Mouse (Mus musculus) inflammation-experienced regulatory T-cells, adult 6 months (primary cell): Measurements from ENCODE around the gene Adgrl3. TPM values are rescaled to one million over a fixed set of nuclear protein-coding genes. Genes with fewer than 3 reads are reported as not detected.

Experiments
- ATAC-seq: one replicate; pipeline ENCODE4 v1.8.0; 2017
- polyA plus RNA-seq, 3 experiments: library from polyadenylated mRNA; unstranded; fragments of 100-300 nt; shearing (Covaris generic); gene quantifications; one replicate each; pipeline ENCODE4 v1.2.1; 2017

The Adgrl3 gene
- polyA plus RNA-seq, 3 experiments from 2014 or later: 0.96 TPM; not detected in 2

- ATAC-seq: no peak
Observed at GRCm38 (mm10) chr5:81269689-81270088, 249.8 kb downstream of the Adgrl3 start.

DNA sequence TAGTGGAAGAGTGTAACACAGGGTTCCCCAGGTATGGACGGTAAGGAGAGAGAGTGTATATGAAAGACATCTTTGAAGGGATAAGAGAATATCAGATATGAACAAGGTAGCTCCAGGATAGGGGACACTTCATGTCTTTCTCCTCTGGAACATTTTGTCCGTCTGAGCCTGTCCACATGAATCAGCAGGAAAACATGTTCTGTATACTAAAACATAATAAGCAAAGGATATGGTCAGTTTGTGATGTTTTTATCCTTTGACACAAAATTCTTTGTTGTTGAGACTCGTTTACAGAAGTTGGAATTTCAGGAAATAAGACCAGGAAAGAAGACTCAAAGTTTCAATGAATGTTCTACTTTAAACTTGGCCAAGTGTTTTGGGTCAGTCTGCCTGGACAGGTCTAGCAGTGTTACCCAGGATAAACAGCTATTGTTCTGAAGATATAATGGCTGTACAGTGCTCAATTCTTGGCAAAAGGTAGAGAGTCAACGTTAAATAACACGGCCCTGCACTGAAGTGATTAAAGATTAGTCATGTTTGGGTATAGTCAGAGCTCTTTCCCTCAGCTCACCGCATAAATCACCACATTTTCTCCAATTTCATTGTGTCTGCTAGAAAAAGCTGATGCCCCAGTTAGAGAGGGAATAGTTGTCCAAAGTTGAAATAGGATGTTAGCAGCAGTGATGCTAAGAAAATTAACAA, 255.6 kb downstream of the Adgrl3 start:
- ATAC-seq: no peak

DNA sequence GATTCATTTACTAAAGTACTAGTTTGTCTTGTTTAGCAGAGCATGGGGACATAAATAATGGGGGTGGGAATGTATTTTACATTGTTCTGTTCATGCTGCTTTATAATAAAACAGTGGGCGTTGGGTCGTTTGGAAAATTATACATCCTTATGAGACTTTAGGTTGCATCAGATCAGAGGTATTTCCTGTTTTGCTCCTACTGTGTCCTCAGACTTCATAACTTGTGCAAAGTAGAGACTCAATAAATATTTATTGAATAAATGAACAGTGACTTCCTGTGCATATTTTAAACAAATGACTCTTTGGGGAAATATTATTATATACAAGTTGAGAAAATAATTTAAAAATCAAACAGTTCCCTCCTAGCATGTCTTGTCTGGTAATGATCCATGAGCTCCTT, 259.3 kb downstream of the Adgrl3 start:
- no peak for ATAC-seq

GRCm38 (mm10) chr5:81285643-81286042, 265.7 kb downstream of the Adgrl3 start:
- no peak for ATAC-seq

- ATAC-seq: no peak
Observed at GRCm38 (mm10) chr5:81301874-81302273, 281.9 kb downstream of the Adgrl3 start.

GRCm38 (mm10) chr5:81317406-81318112, 297.6 kb downstream of the Adgrl3 start:
- no peak for ATAC-seq

DNA sequence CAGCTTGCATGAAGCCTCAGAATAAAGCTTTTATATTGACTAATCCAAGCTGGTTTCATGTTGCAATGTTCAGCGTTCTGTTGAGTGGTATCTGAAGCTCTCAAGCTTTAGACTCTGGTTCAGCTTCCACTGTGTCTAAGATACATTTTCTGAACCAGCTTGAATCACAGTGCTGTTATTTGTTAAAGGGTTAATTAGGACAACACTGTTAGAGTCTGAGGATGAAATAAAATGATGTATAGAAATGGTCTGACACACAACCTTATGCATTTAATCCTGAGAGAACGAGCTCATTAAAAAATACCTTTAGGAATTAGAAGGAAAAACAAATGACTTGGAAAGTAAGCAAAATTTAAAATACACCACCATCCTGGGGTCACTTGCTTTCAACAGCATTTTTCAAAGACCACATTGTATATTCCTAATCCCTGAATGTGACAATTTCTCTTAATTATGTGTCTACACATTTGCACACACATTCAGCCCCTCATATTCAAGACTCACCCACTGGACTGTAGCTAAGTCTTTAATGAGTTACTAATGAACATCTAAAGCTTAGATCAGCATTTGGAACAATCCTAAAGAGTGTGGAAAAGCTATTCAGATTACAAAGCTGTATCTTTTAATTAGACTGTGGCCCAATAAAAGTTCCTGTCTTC, 301.5 kb downstream of the Adgrl3 start:
- no peak for ATAC-seq

DNA sequence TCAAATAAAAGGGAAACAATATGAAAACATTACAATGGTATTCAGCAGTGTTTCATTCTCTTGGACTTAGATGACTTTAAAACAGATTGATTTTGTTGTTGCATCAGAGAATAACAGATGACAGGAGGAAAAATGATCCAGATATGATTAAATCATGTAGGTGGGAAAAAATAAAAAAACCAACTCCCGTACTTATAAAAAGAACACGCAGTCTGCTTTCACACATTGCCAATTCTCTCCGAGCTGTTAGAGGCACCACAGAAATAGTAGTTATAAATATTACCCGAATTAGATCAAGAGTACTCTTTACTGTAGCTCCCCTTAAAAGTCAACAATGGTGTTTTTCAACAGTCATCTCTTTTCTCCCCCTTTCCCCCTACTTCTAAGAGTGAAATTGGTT, 302.1 kb downstream of the Adgrl3 start:
- ATAC-seq: no peak

- ATAC-seq: no peak
Observed at GRCm38 (mm10) chr5:81326916-81327315, 307.0 kb downstream of the Adgrl3 start.

DNA sequence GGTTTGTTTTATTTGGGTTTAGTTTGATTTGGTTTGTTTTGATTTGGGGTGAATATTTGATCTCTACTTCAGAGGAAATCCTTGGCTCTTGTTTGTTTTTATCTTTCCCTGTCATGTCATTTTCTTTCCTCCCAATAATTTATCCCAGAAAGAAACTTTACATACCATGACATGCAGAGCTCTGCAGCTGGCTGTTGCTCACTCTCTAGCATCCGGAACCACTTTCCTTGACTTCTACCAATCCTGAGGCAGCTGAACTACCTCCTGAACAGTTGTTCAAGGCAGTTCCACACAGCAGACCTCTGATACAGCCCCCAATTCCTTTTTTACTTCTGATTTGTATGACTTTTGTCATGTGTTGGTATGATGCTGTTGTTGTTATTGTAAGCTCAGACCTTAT, 307.5 kb downstream of the Adgrl3 start:
- ATAC-seq: no peak

GRCm38 (mm10) chr5:81329571-81329971, 309.6 kb downstream of the Adgrl3 start:
- ATAC-seq: no peak

- no peak for ATAC-seq
Observed at GRCm38 (mm10) chr5:81344330-81344729, 324.4 kb downstream of the Adgrl3 start.

DNA sequence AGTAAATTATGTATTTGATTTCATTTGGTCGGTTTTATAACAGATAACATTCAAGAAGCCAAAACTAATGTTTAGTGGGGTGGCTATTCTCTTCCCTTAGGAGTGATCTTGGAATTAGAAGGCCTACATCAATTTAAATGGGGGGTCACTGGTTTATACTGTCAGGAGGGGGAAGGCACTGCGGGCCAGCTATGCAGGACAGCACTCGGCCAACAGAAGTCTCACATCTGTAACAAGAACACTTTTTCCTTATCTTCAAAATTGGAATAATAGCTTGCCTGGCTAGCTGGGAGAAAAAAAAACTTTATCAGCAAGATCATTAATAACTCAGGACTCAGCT, 325.1 kb downstream of the Adgrl3 start:
- no peak for ATAC-seq

DNA sequence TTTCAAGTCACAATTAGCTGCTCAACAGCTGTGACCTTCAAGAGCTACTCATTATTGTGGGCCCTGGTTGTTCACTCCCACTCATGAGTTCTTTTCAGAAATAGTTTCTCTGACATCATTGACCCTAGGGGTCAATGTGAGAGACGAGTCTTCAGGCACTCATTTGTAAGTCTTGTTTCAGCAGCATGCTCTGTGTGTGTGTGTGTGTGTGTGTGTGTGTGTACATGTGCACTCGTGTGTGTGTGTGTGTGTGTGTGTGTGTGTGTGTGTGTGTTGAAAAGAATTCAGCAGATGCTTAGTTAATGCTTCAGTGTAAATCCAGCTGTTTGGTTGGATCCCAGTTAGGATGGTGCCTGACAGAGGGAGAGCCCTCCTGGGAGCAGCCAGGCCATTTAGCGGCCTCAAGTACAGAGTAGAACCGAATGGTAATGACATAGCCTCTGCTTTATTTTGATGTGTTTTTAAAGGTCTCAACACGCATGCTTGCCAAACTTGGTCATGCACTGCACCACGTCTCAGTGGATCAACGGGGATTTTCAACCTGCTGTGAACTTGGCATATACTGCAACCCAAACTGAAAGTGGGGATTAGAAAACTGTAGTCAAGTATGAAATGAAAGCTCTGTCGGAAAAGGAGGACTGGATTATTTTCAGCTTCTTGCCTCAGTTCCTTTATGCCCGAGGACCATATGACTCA, 325.6 kb downstream of the Adgrl3 start:
- no peak for ATAC-seq

DNA sequence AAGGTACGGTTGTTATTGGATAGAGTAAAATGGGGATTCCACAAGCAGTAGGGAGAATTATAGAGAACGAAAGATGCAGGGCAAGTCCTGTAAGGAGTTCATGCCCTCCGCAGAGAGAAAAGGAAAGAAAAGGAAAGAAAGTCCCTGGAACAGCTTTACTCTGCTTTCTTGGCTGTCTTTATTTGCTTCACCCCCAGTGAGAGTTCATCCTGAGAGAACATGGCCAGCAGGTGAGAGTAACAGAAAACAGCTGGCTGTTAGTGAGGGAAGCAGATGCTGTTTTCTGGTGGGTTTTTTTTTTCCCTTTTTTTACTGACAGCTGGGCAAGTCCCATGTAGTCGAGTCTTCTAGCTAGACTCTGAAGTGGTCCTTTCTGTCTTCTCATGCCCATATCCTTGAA, 327.6 kb downstream of the Adgrl3 start:
- ATAC-seq: no peak

- ATAC-seq: no peak
Observed at GRCm38 (mm10) chr5:81359560-81359959, 339.6 kb downstream of the Adgrl3 start.

DNA sequence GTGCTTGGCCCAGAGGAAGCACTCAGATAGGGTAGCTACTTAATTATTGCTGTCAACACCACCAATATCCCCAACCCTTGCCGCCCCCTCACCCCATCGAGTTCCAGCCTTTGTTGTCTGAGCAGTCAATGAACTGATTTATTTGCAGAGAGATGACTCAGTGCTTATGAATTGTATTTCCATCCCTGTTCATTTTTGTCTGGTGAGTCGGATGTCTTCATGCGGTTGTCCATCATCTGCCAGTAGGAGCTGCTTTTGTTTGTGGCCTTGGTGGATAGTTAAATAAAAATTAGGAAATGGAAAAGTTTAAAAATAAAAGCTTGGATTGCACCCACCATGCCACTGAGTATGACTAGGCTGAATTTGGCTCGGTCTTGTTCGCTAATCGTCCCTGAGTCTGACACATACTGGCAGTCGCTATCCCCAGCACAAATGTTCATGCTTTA, 344.3 kb downstream of the Adgrl3 start:
- no peak for ATAC-seq

DNA sequence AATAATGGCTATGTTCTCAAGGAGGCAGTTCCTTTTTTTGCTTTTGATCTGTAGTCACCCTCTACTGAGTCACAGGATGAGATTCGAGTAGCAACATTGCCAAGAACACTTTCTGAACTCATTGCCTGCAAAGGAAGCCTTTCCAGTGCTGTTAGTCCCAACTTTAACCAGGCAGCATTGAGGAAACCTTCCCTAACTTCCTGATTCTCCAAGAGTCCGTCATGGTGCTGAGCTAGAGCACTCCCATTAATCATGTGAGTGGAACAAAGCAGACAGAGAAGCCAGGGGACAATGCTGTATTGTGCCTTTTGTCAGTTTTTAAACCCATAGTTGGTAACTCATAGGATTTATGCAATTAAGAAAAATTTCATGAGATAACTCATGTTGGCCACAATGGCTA, 345.3 kb downstream of the Adgrl3 start:
- ATAC-seq: no peak

- no peak for ATAC-seq
Observed at GRCm38 (mm10) chr5:81370126-81370850, 350.4 kb downstream of the Adgrl3 start.

DNA sequence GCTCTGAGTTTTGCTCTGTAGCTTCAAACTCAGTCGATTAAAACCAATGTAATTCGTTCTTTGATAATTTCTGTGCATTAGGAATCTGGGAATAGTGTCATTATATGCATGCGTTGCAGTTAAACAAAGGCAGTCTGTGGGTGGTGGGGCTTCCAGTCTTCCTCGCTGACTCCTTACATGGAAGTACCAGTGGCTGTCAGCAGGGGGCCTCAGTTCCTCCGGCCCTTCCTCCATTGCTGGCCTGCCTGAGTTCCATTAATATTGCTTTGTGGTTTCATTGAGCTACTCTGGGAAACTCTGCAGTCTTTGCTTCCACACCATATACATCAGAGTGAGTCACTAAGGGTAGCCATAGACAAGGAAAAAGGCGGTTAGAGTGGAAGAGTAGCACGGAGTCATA, 356.1 kb downstream of the Adgrl3 start:
- ATAC-seq: no peak

- no peak for ATAC-seq
Observed at GRCm38 (mm10) chr5:81405582-81406143, 385.7 kb downstream of the Adgrl3 start.

DNA sequence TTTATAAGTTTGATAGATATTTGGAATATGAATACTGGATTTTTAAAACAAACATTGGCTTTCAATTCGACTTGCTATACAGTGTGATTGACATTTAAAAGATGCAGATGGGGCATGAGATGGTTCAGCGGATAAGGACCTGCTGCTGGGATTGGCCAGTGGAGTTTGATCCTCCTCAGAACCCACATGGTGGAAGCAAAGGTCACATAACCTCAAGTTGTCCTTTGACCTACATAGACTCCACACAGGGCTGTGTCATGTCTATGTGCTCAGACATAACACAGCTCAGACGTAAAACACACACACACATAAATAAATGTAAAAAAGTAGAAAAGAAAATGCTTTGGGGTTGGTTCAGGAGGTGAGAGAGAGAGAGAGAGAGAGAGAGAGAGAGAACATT, 397.4 kb downstream of the Adgrl3 start:
- no peak for ATAC-seq
